Mouse (Mus musculus): ENCODE data around the gene Hist1h2bp. TPM values are rescaled to one million over a fixed set of nuclear protein-coding genes. Genes with fewer than 3 reads are reported as not detected.

Hist1h2bp gene
- 0.47 and 2.4 TPM in 2 replicates for polyA plus RNA-seq (2012; ENCODE audit: low replicate concordance)

GRCm38 (mm10) chr13:21786899-21787629 lies at the start of gene Hist1h2bp, which contains the start of gene Hist1h2an:
Gene Hist1h2bp, plus strand, starts transcription at chr13:21787461.
Gene Hist1h2an, minus strand, starts transcription at chr13:21787218.

GRCm38 (mm10) chr13:21750159-21751017 lies 36.9 kb upstream of the Hist1h2bp start, which contains the start of gene Hist1h4k:
Gene Hist1h4k, minus strand, starts transcription at chr13:21750505.

GRCm38 (mm10) chr13:21753524-21754285 lies 33.6 kb upstream of the Hist1h2bp start, which contains the start of the genes Hist1h2ak and Hist1h2bn:
Gene Hist1h2ak, minus strand, starts transcription at chr13:21753827.
Gene Hist1h2bn, plus strand, starts transcription at chr13:21754123.

GRCm38 (mm10) chr13:21779767-21780731 lies 7.2 kb upstream of the Hist1h2bp start, which contains the start of gene Hist1h1b:
Gene Hist1h1b, minus strand, starts transcription at chr13:21780625.

GRCm38 (mm10) chr13:21783255-21783617 lies 4.0 kb upstream of the Hist1h2bp start, which contains the start of gene Hist1h3i:
Gene Hist1h3i, minus strand, starts transcription at chr13:21783370.

GRCm38 (mm10) chr13:21810073-21810472 lies 22.8 kb downstream of the Hist1h2bp start, which contains the start of the genes Hist1h2bq and Hist1h2ao:
Gene Hist1h2bq, minus strand, starts transcription at chr13:21810197.
Gene Hist1h2ao, plus strand, starts transcription at chr13:21810465.

GRCm38 (mm10) chr13:21811539-21811938 lies 24.3 kb downstream of the Hist1h2bp start, which contains the start of gene Hist1h4m:
Gene Hist1h4m, plus strand, starts transcription at chr13:21811746.

GRCm38 (mm10) chr13:21831418-21832394 lies 44.4 kb downstream of the Hist1h2bp start, which contains the start of gene Hist1h4n:
Gene Hist1h4n, minus strand, starts transcription at chr13:21832196.

GRCm38 (mm10) chr13:21833461-21833860 lies 46.2 kb downstream of the Hist1h2bp start, which contains the start of the genes Hist1h2ap and Hist1h2br:
Gene Hist1h2ap, minus strand, starts transcription at chr13:21833507.
Gene Hist1h2br, plus strand, starts transcription at chr13:21833743.

Other genes starting within 250 kb of the Hist1h2bp start
- not detected in 2 replicates for gene Olfr1366, start 244.7 kb upstream of the Hist1h2bp start, polyA plus RNA-seq (2012; ENCODE audit: low replicate concordance)
- not detected in 2 replicates for gene Olfr1535, start 227.6 kb upstream of the Hist1h2bp start, polyA plus RNA-seq (2012; ENCODE audit: low replicate concordance)
- not detected in 2 replicates for gene Olfr1364, start 205.7 kb upstream of the Hist1h2bp start, polyA plus RNA-seq (2012; ENCODE audit: low replicate concordance)
- gene Olfr1362, start 173.4 kb upstream of the Hist1h2bp start, polyA plus RNA-seq (2012; ENCODE audit: low replicate concordance) = not detected in 2 replicates
- not detected in 2 replicates for gene Olfr11, start 144.9 kb upstream of the Hist1h2bp start, polyA plus RNA-seq (2012; ENCODE audit: low replicate concordance)
- gene Olfr1361, start 124.1 kb upstream of the Hist1h2bp start, polyA plus RNA-seq (2012; ENCODE audit: low replicate concordance) = not detected in 2 replicates
- not detected in 2 replicates for gene Olfr1360, start 110.1 kb upstream of the Hist1h2bp start, polyA plus RNA-seq (2012; ENCODE audit: low replicate concordance)
- not detected in 2 replicates for gene Olfr1359, start 89.3 kb upstream of the Hist1h2bp start, polyA plus RNA-seq (2012; ENCODE audit: low replicate concordance)
- gene Hist1h2bl, start 71.3 kb upstream of the Hist1h2bp start, polyA plus RNA-seq (2012; ENCODE audit: low replicate concordance) = 2.0 TPM in 1 of 2 replicates, not detected in the other
- 11.2 and 13.3 TPM in 2 replicates for gene Hist1h2ai, start 71.0 kb upstream of the Hist1h2bp start, polyA plus RNA-seq (2012; ENCODE audit: low replicate concordance)
- gene Hist1h3h, start 69.8 kb upstream of the Hist1h2bp start, polyA plus RNA-seq (2012; ENCODE audit: low replicate concordance) = 20.5 and 29.9 TPM in 2 replicates
- gene Hist1h2bm, start 65.4 kb upstream of the Hist1h2bp start, polyA plus RNA-seq (2012; ENCODE audit: low replicate concordance) = 0.85 and 0.91 TPM in 2 replicates
- 0.72 and 1.6 TPM in 2 replicates for gene Hist1h4j, start 52.4 kb upstream of the Hist1h2bp start, polyA plus RNA-seq (2012; ENCODE audit: low replicate concordance)
- gene Hist1h4k, start 37.0 kb upstream of the Hist1h2bp start, polyA plus RNA-seq (2012; ENCODE audit: low replicate concordance) = 10.5 and 30.0 TPM in 2 replicates
- 17.5 and 23.9 TPM in 2 replicates for gene Hist1h2ak, start 33.6 kb upstream of the Hist1h2bp start, polyA plus RNA-seq (2012; ENCODE audit: low replicate concordance)
- 0.92 TPM in 1 of 2 replicates, not detected in the other for gene Hist1h2bn, start 33.3 kb upstream of the Hist1h2bp start, polyA plus RNA-seq (2012; ENCODE audit: low replicate concordance)
- gene Hist1h1b, start 6.8 kb upstream of the Hist1h2bp start, polyA plus RNA-seq (2012; ENCODE audit: low replicate concordance) = 4.1 TPM in 1 of 2 replicates, not detected in the other
- 6.5 and 18.1 TPM in 2 replicates for gene Hist1h3i, start 4.1 kb upstream of the Hist1h2bp start, polyA plus RNA-seq (2012; ENCODE audit: low replicate concordance)
- 15.3 and 16.1 TPM in 2 replicates for gene Hist1h2an, start 243 bp upstream of the Hist1h2bp start, polyA plus RNA-seq (2012; ENCODE audit: low replicate concordance)
- gene Hist1h2bq, start 22.7 kb downstream of the Hist1h2bp start, polyA plus RNA-seq (2012; ENCODE audit: low replicate concordance) = 5.8 and 8.5 TPM in 2 replicates
- 1,820 and 2,295 TPM in 2 replicates for gene Hist1h2ao, start 23.0 kb downstream of the Hist1h2bp start, polyA plus RNA-seq (2012; ENCODE audit: low replicate concordance)
- gene Hist1h4m, start 24.3 kb downstream of the Hist1h2bp start, polyA plus RNA-seq (2012; ENCODE audit: low replicate concordance) = 19.5 and 44.0 TPM in 2 replicates
- 19.6 and 28.2 TPM in 2 replicates for gene Hist1h4n, start 44.7 kb downstream of the Hist1h2bp start, polyA plus RNA-seq (2012; ENCODE audit: low replicate concordance)
- 1,183 and 6,694 TPM in 2 replicates for gene Hist1h2ap, start 46.0 kb downstream of the Hist1h2bp start, polyA plus RNA-seq (2012; ENCODE audit: low replicate concordance)
- 5.3 and 9.4 TPM in 2 replicates for gene Hist1h2br, start 46.3 kb downstream of the Hist1h2bp start, polyA plus RNA-seq (2012; ENCODE audit: low replicate concordance)
- gene Zfp184, start 157.6 kb downstream of the Hist1h2bp start, polyA plus RNA-seq (2012; ENCODE audit: low replicate concordance) = 0.08 and 0.25 TPM in 2 replicates
- gene Pom121l2, start 193.7 kb downstream of the Hist1h2bp start, polyA plus RNA-seq (2012; ENCODE audit: low replicate concordance) = not detected in 2 replicates
- 0.55 and 1.3 TPM in 2 replicates for gene Prss16, start 222.3 kb downstream of the Hist1h2bp start, polyA plus RNA-seq (2012; ENCODE audit: low replicate concordance)
- 0.54 and 2.4 TPM in 2 replicates for gene Hist1h2ah, start 248.1 kb downstream of the Hist1h2bp start, polyA plus RNA-seq (2012; ENCODE audit: low replicate concordance)
- 2.3 and 6.0 TPM in 2 replicates for gene Hist1h2bk, start 248.4 kb downstream of the Hist1h2bp start, polyA plus RNA-seq (2012; ENCODE audit: low replicate concordance)

Measured in hematopoietic multipotent progenitor cell, adult 10-12 weeks (in vitro differentiated cells).